Mouse (Mus musculus): ENCODE data around the gene C1qbp. TPM values are rescaled to one million over a fixed set of nuclear protein-coding genes. Genes with fewer than 3 reads are reported as not detected.

C1qbp gene
- total RNA-seq (2021): 100 to 1,000 TPM; 226 to 228 TPM

GRCm38 (mm10) chr11:70982557-70983228, at the start of gene C1qbp:
Gene C1qbp (minus strand): TSS chr11:70983026.
- DNase-seq: peak; percentile 96 to 98
- intact Hi-C loops (cut with DNase I): loop anchor here (1.0 kb wide), 1 partner anchor 70 kb away; no protein-coding TSS in a partner anchor

- intact Hi-C loops (cut with DNase I): no loop called here
- no peak for DNase-seq
Measured at GRCm38 (mm10) chr11:71032070-71032469, 49.2 kb upstream of the C1qbp start.

GRCm38 (mm10) chr11:71029403-71030118, 46.7 kb upstream of the C1qbp start:
- intact Hi-C loops (cut with DNase I): loop anchor here (10.0 kb wide), 1 partner anchor 115 kb away; the partner anchor contains the start of gene Nlrp1a

GRCm38 (mm10) chr11:71028280-71028679, 45.5 kb upstream of the C1qbp start:
- no peak for DNase-seq
- intact Hi-C loops (cut with DNase I): loop anchor here (10.0 kb wide), 1 partner anchor 117 kb away; the partner anchor contains the start of gene Nlrp1a

More at GRCm38 (mm10) chr11:71029403-71030118, 46.7 kb upstream of the C1qbp start:
- DNase-seq: no peak

GRCm38 (mm10) chr11:71019201-71020068, 36.6 kb upstream of the C1qbp start, which contains the start of the genes Mis12 and Derl2:
Gene Mis12 (plus strand): TSS chr11:71019611.
Gene Derl2 (minus strand): TSS chr11:71019841.
- intact Hi-C loops (cut with DNase I): loop anchor here (2.0 to 10.0 kb wide), 2 partner anchors 15 to 125 kb away; partner anchors contain the start of genes Dhx33 and Nlrp1a
- DNase-seq: peak; percentile 95 to 96

- intact Hi-C loops (cut with DNase I): loop anchor here (2.0 kb wide), 1 partner anchor 14 kb away; the partner anchor contains the start of gene Dhx33
Measured at GRCm38 (mm10) chr11:71018416-71019200, 35.8 kb upstream of the C1qbp start.

GRCm38 (mm10) chr11:71017051-71017450, 34.2 kb upstream of the C1qbp start:
- intact Hi-C loops (cut with DNase I): no loop called here
- DNase-seq: no peak

More at GRCm38 (mm10) chr11:71018416-71019200, 35.8 kb upstream of the C1qbp start:
- no peak for DNase-seq

GRCm38 (mm10) chr11:71012743-71013142, 29.9 kb upstream of the C1qbp start:
- intact Hi-C loops (cut with DNase I): no loop called here
- peak in 1 of 2 experiments; percentile 7 for DNase-seq

GRCm38 (mm10) chr11:71008321-71008720, 25.5 kb upstream of the C1qbp start:
- DNase-seq: peak; percentile 34 to 39

GRCm38 (mm10) chr11:71007831-71008230, 25.0 kb upstream of the C1qbp start:
- no peak for DNase-seq
- intact Hi-C loops (cut with DNase I): no loop called here

More at GRCm38 (mm10) chr11:71008321-71008720, 25.5 kb upstream of the C1qbp start:
- intact Hi-C loops (cut with DNase I): no loop called here

- intact Hi-C loops (cut with DNase I): no loop called here
- no peak for DNase-seq
Measured at GRCm38 (mm10) chr11:71007026-71007425, 24.2 kb upstream of the C1qbp start.

GRCm38 (mm10) chr11:71005046-71005445, 22.2 kb upstream of the C1qbp start:
- DNase-seq: no peak

GRCm38 (mm10) chr11:71004316-71004773, 21.5 kb upstream of the C1qbp start, which contains the start of gene Dhx33:
Gene Dhx33 (minus strand): TSS chr11:71004437.
- peak; percentile 93 to 94 for DNase-seq
- intact Hi-C loops (cut with DNase I): loop anchor here (2.0 kb wide), 1 partner anchor 14 kb away; the partner anchor contains the start of genes Derl2 and Mis12

More at GRCm38 (mm10) chr11:71005046-71005445, 22.2 kb upstream of the C1qbp start:
- intact Hi-C loops (cut with DNase I): loop anchor here (2.0 kb wide), 1 partner anchor 14 kb away; the partner anchor contains the start of genes Derl2 and Mis12

- intact Hi-C loops (cut with DNase I): loop anchor here (2.0 kb wide), 2 partner anchors 15 to 19 kb away; partner anchors contain the start of genes Derl2 and Mis12
- DNase-seq: no peak
Measured at GRCm38 (mm10) chr11:71003611-71004315, 20.9 kb upstream of the C1qbp start.

- DNase-seq: no peak
- intact Hi-C loops (cut with DNase I): no loop called here
Measured at GRCm38 (mm10) chr11:71001167-71001566, 18.3 kb upstream of the C1qbp start.

GRCm38 (mm10) chr11:70982030-70982429, 796 bp downstream of the C1qbp start:
- intact Hi-C loops (cut with DNase I): no loop called here
- no peak for DNase-seq

- intact Hi-C loops (cut with DNase I): no loop called here
- DNase-seq: no peak
Measured at GRCm38 (mm10) chr11:70980751-70981510, 1.9 kb downstream of the C1qbp start.

- intact Hi-C loops (cut with DNase I): no loop called here
Measured at GRCm38 (mm10) chr11:70980232-70980631, 2.6 kb downstream of the C1qbp start.

More at GRCm38 (mm10) chr11:70980232-70980631, 2.6 kb downstream of the C1qbp start:
- DNase-seq: no peak

Measured in heart, postnatal 36 days (tissue).